Comparison of ENCODE assay signal across 27 mouse cellular contexts in genomic region chr5:120483399-120483798, GRCm38 (mm10). TPM values are rescaled to one million over a fixed set of nuclear protein-coding genes. Genes with fewer than 3 reads are reported as not detected.
DNase-seq lines count a peak whose midpoint lies in the region; ATAC-seq and TF ChIP-seq lines count a peak whose summit lies in the region.
"Had no signal": no experiment of that assay in that cellular context is flagged by ENCODE, and none has a peak within 500 bp of the region (broad histone marks: within the 10 kb centered on the region; RNA-seq: fewer than 3 reads in every experiment).

No protein-coding gene starts in this region.

- H3K36me3 ChIP-seq in liver, postnatal 0 days (replicated peaks; ENCODE audit: insufficient read depth, low read length): peaks cover 18% of the 10 kb centered on the region

- ATAC-seq in liver, postnatal 0 days: 0 out of 2 replicates have a peak, but pooled peaks have one; percentile 20
- ATAC-seq: CD4-positive, CD25-positive, alpha-beta regulatory T cell, adult 4 months; forebrain, embryonic 15.5 days; Patski had no signal

- no peak overlapping the region for H3K9ac ChIP-seq in liver, postnatal 0 days (replicated peaks)
- H3K9ac ChIP-seq: embryonic facial prominence, embryonic 12.5 days; forebrain, embryonic 15.5 days; heart, embryonic 12.5 days; hindbrain, embryonic 14.5 days had no signal

- H3K4me1 ChIP-seq in liver, postnatal 0 days (ENCODE audit: insufficient read depth): no peaks in the 10 kb centered on the region
- H3K4me1 ChIP-seq: embryonic facial prominence, embryonic 12.5 days; forebrain, embryonic 15.5 days; heart, embryonic 12.5 days had no signal

- no peak overlapping the region for H3K4me3 ChIP-seq in liver, postnatal 0 days (ENCODE audit: low read depth, low read length)
- H3K4me3 ChIP-seq: embryonic facial prominence, embryonic 12.5 days; forebrain, embryonic 15.5 days; heart, adult 2 months; heart, embryonic 12.5 days; hindbrain, embryonic 10.5 days had no signal

- H3K9me3 ChIP-seq in liver, postnatal 0 days (ENCODE audit: low read length): no peaks in the 10 kb centered on the region
- H3K9me3 ChIP-seq: embryonic facial prominence, embryonic 12.5 days; forebrain, embryonic 15.5 days; hindbrain, embryonic 10.5 days had no signal

- TF ChIP-seq CTCF in liver, postnatal 0 days (IDR thresholded peaks at IDR 0.05; ENCODE audit: low read depth): no peak

- no peak overlapping the region for H3K4me2 ChIP-seq in liver, postnatal 0 days (ENCODE audit: low read depth, low read length)
- H3K4me2 ChIP-seq: embryonic facial prominence, embryonic 12.5 days; forebrain, embryonic 15.5 days; heart, embryonic 12.5 days; hindbrain, embryonic 14.5 days had no signal

- TF ChIP-seq EP300 in liver, postnatal 0 days (IDR thresholded peaks at IDR 0.05; ENCODE audit: low read depth): no peak

- peak; percentile 55 to 69 for DNase-seq in adrenal gland, adult (ENCODE audit: inconsistent age in 2 of 2, low spot score in 1 of 2)
- no peak for DNase-seq in adrenal gland, postnatal 4 days (ENCODE audit: low spot score in 2 of 2)
- peak; percentile 37 for DNase-seq in liver, postnatal 0 days
- no peak for DNase-seq in liver
- DNase-seq in testis, postnatal 10 days (ENCODE audit: low spot score): peak; percentile 67
- DNase-seq in testis, postnatal 14 days (ENCODE audit: low spot score): no peak
- no peak for DNase-seq in gastrocnemius, postnatal 14 days
- no peak for DNase-seq in thymus, postnatal 0 days (ENCODE audit: low spot score)
- DNase-seq: adrenal gland, postnatal 10 days; B cell, adult 2 months; cerebellum, adult 11 months; cerebellum, adult 8-10 months; cerebellum, postnatal 25 days; heart, adult 2 months had no signal

- intact Hi-C loops in gastrocnemius, postnatal 14 days (cut with DNase I; ENCODE audit: low total_unique reads): no loop called here

- 0 out of 2 replicates have a peak, but pooled peaks cover 3% of the 10 kb centered on the region for H3K27me3 ChIP-seq in liver, postnatal 0 days (ENCODE audit: insufficient read depth, low read length)
- H3K27me3 ChIP-seq: embryonic facial prominence, embryonic 12.5 days; forebrain, embryonic 15.5 days; Patski had no signal

- 85% methylated on average over 19 of the region's 19 CpGs for WGBS in liver, postnatal 0 days (ENCODE audit: insufficient replicate concordance)

- no peak overlapping the region for H3K27ac ChIP-seq in liver, postnatal 0 days (ENCODE audit: low read depth)
- H3K27ac ChIP-seq: embryonic facial prominence, embryonic 12.5 days; forebrain, embryonic 15.5 days; heart, adult 2 months; hindbrain, embryonic 10.5 days; hindbrain, embryonic 14.5 days had no signal

RNA-seq across cellular contexts. Expression of gene Sds, which starts 7.1 kb away (rescaled TPM):
- total RNA-seq in adrenal gland, postnatal 4 days (2021): 1 to 10 TPM in 1 of 2 experiments, not detected in 1; 1.8 TPM
- 32.4 and 32.5 TPM in 2 replicates for polyA plus RNA-seq in liver, postnatal 0 days (2015; fragmentation: Nextera tagmentation; extraction: Ambion mirVana)
- not detected for total RNA-seq in gastrocnemius, postnatal 14 days (2021)
- 0.14 and 0.24 TPM in 2 replicates for polyA plus RNA-seq in thymus, postnatal 0 days (2015; fragmentation: Nextera tagmentation; extraction: Ambion mirVana)
- total RNA-seq: gastrocnemius, postnatal 4 days had no signal
- polyA plus RNA-seq: CD4-positive, CD25-positive, alpha-beta regulatory T cell, adult 4 months; embryonic facial prominence, embryonic 12.5 days; forebrain, embryonic 11.5 days; forebrain, embryonic 15.5 days; heart, embryonic 12.5 days; hindbrain, embryonic 10.5 days; hindbrain, embryonic 14.5 days had no signal

RNA-seq across cellular contexts. Expression of gene Sdsl, which starts 10.8 kb away (rescaled TPM):
- total RNA-seq in adrenal gland, postnatal 4 days (2021): 10 to 100 TPM; 61.7 to 63.9 TPM
- polyA plus RNA-seq in liver, postnatal 0 days (2015; fragmentation: Nextera tagmentation; extraction: Ambion mirVana): 21.0 and 24.5 TPM in 2 replicates
- under 1 TPM; 0.40 to 0.55 TPM for total RNA-seq in gastrocnemius, postnatal 14 days (2021)
- 1.2 and 1.3 TPM in 2 replicates for polyA plus RNA-seq in thymus, postnatal 0 days (2015; fragmentation: Nextera tagmentation; extraction: Ambion mirVana)
- polyA plus RNA-seq: CD4-positive, CD25-positive, alpha-beta regulatory T cell, adult 4 months had no signal

RNA-seq across cellular contexts. Expression of gene Plbd2, which starts 20.0 kb away (rescaled TPM):
- 10 to 100 TPM; 70.5 to 77.5 TPM for total RNA-seq in adrenal gland, postnatal 4 days (2021)
- polyA plus RNA-seq in liver, postnatal 0 days (2015; fragmentation: Nextera tagmentation; extraction: Ambion mirVana): 53.6 and 54.1 TPM in 2 replicates
- total RNA-seq in gastrocnemius, postnatal 14 days (2021): 10 to 100 TPM; 31.7 to 34.3 TPM
- polyA plus RNA-seq in thymus, postnatal 0 days (2015; fragmentation: Nextera tagmentation; extraction: Ambion mirVana): 31.0 and 33.9 TPM in 2 replicates

RNA-seq across cellular contexts. Expression of gene Slc8b1, which starts 27.6 kb away (rescaled TPM):
- total RNA-seq in adrenal gland, postnatal 4 days (2021): 10 to 100 TPM; 29.6 to 31.7 TPM
- 15.3 and 17.1 TPM in 2 replicates for polyA plus RNA-seq in liver, postnatal 0 days (2015; fragmentation: Nextera tagmentation; extraction: Ambion mirVana)
- 10 to 100 TPM; 12.5 to 13.0 TPM for total RNA-seq in gastrocnemius, postnatal 14 days (2021)
- 4.6 and 5.0 TPM in 2 replicates for polyA plus RNA-seq in thymus, postnatal 0 days (2015; fragmentation: Nextera tagmentation; extraction: Ambion mirVana)

RNA-seq across cellular contexts. Expression of gene Lhx5, which starts 51.9 kb away (rescaled TPM):
- total RNA-seq in adrenal gland, postnatal 4 days (2021): not detected
- polyA plus RNA-seq in liver, postnatal 0 days (2015; fragmentation: Nextera tagmentation; extraction: Ambion mirVana): not detected in 2 replicates
- total RNA-seq in gastrocnemius, postnatal 14 days (2021): not detected
- 0.05 TPM in 1 of 2 replicates, not detected in the other for polyA plus RNA-seq in thymus, postnatal 0 days (2015; fragmentation: Nextera tagmentation; extraction: Ambion mirVana)
- total RNA-seq: adrenal gland, postnatal 10 days; gastrocnemius, adult 8-10 months; gastrocnemius, postnatal 4 days; heart, adult 2 months; heart, postnatal 25 days had no signal
- polyA plus RNA-seq: CD4-positive, CD25-positive, alpha-beta regulatory T cell, adult 4 months; cortical plate, adult 2 months; heart, adult 2 months; heart, embryonic 16.5 days had no signal

Comparison
In these comparisons a context has a peak if more than half of its experiments do, and no peak if none do; other contexts are left out.
1. DNase-seq: peak in adrenal gland, adult (2 of 2), liver, postnatal 0 days (single experiment) and testis, postnatal 10 days (single experiment); none in adrenal gland, postnatal 4 days (0 of 2), liver (single experiment), testis, postnatal 14 days (single experiment), gastrocnemius, postnatal 14 days (single experiment) and thymus, postnatal 0 days (single experiment).
2. RNA of gene Sdsl, which starts 10.8 kb away (total RNA-seq): 61.7 to 63.9 TPM in adrenal gland, postnatal 4 days; 0.40 to 0.55 TPM in gastrocnemius, postnatal 14 days; every median in the first group is over 10 times any median in the second.